Comparison of ENCODE assay signal across 21 mouse cellular contexts in genomic region chr10:95949410-95949809, GRCm38 (mm10).
"Had no signal": no experiment of that assay in that cellular context is flagged by ENCODE, and none has a peak within 500 bp of the region (broad histone marks: within the 10 kb centered on the region; RNA-seq: fewer than 3 reads in every experiment).

No protein-coding gene starts in this region.

- H3K4me2 ChIP-seq: heart, embryonic 12.5 days; hindbrain, embryonic 13.5 days; hindbrain, embryonic 15.5 days; limb, embryonic 12.5 days; liver, embryonic 12.5 days had no signal

- H3K27ac ChIP-seq: heart, adult 2 months; hindbrain, embryonic 13.5 days; hindbrain, embryonic 15.5 days; hindbrain, postnatal 0 days; layer of hippocampus, adult 2 months; left cerebral cortex, adult 2 months; limb, embryonic 10.5 days; limb, embryonic 12.5 days; liver, embryonic 12.5 days had no signal

- H3K27me3 ChIP-seq: heart, embryonic 12.5 days; hindbrain, embryonic 13.5 days; hindbrain, embryonic 15.5 days; limb, embryonic 12.5 days; liver, embryonic 12.5 days had no signal

- H3K4me1 ChIP-seq: hindbrain, embryonic 13.5 days; limb, embryonic 10.5 days; limb, embryonic 12.5 days had no signal

- DNase-seq: gastrocnemius, postnatal 14 days; gastrocnemius, postnatal 36 days; heart, adult 2 months; heart, postnatal 10 days; heart, postnatal 4 days; kidney, adult 11 months; kidney, adult 2 months; kidney, postnatal 10 days; kidney, postnatal 25 days; kidney, postnatal 4 days; liver had no signal

- H3K4me3 ChIP-seq: heart, adult 2 months; heart, embryonic 12.5 days; hindbrain, embryonic 13.5 days; hindbrain, embryonic 15.5 days; layer of hippocampus, adult 2 months; left cerebral cortex, adult 2 months; limb, embryonic 10.5 days; limb, embryonic 12.5 days; liver, embryonic 12.5 days had no signal

- ATAC-seq: forebrain, embryonic 16.5 days; hindbrain, postnatal 0 days; liver, embryonic 12.5 days had no signal

- H3K9me3 ChIP-seq: heart, embryonic 12.5 days; hindbrain, embryonic 13.5 days; hindbrain, embryonic 15.5 days; limb, embryonic 10.5 days; limb, embryonic 12.5 days; liver, embryonic 12.5 days had no signal

- H3K9ac ChIP-seq: heart, embryonic 12.5 days; hindbrain, embryonic 13.5 days; hindbrain, embryonic 15.5 days; limb, embryonic 12.5 days; liver, embryonic 12.5 days had no signal

- H3K36me3 ChIP-seq: hindbrain, embryonic 13.5 days; hindbrain, embryonic 15.5 days; limb, embryonic 10.5 days; limb, embryonic 12.5 days had no signal
